Mouse (Mus musculus) urinary bladder, postnatal 36 days (tissue): ENCODE measurements at regions not wholly inside any gene's neighbourhood (a gene's known extent, or its start where the extent isn't known, plus 50 kb on each side); places are given as distances from the start of the nearest gene placed in this dataset.

Experiments
- DNase-seq, 2 experiments: peaks; one replicate each; pipeline ENCODE4 v3.0.0; 2022; ENCODE audit warnings: low spot score in 2 of 2, mixed read lengths in 1 of 2

DNA sequence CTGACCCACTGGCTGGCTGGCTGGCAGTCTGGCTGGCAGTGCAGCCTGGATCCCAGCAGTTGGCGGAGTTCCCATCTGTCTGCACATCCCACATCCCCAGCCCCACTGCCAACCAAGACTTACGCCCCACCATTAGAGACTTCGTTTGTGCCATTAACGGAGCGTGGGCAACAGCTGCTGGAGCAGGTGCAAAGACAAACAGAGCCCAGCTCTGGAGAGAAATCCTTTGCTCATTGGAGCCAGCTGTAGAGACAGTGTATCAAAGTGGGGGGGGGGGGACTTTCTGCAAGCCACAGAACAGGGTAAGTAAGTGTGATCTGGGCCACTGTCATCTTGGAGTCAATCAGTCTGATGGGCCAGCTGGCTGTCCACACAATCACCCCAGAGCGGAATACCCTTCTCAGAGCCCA, 52.3 kb downstream of the Rplp1 start:
- no peak for DNase-seq

DNA sequence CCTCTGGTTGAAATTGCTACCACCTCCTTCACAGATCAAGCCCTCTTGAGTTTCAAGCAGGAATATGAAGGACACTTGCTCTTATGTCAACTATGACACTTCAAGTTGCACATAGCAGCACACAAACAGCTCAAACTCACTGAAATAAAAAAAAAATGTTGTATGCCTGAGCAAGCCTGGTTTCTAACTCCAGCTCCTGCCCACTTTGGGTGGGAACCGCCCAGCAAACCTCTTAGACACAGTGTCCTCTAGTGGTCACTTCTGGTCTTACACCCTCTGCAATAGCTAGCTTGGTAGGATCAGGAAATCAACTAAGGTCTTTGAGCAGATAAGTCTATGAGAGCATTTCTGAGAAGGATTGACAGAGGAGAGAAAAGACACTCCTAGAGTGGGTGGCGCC, 54.2 kb downstream of the Rplp1 start:
- peak; percentile 46 to 57 for DNase-seq

DNA sequence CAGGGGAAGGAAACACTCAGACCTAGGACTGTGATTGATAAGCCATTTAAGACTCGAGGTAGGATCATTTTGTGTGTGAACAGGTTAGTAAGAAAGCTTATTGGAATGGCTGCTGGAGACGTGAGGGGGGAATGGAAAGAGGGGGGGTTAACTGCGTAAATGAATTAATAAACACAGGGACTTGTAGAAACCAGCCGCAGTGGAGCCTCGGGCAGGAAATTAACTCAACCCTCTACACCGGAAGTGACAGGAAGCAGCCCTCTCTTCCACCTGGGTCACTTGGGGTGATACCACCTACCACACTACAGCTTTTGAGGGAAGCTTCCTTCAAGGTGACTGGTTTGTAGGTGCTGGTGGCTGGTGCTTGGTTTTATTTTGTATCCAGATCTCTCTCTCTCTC, 54.9 kb downstream of the Rplp1 start:
- no peak for DNase-seq

DNA sequence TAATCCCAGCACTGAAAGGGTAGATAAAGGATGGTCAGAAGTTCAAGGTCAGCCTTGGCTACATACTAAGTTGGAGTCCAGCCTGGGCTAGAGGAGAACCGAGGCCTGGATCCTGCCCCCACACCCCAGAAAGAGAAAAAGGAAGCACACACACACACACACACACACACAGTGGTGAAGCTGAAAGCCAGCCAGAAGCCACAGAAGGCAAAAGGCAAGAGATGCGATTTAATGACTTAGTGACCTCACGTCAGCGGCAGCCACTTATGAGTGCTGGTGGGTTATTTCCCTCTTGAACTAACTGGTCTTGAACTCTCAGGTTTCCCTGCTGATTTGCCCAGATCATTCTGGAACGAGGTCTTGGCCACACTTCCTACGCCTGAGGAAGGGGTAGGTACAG, 56.5 kb downstream of the Rplp1 start:
- DNase-seq = no peak

DNA sequence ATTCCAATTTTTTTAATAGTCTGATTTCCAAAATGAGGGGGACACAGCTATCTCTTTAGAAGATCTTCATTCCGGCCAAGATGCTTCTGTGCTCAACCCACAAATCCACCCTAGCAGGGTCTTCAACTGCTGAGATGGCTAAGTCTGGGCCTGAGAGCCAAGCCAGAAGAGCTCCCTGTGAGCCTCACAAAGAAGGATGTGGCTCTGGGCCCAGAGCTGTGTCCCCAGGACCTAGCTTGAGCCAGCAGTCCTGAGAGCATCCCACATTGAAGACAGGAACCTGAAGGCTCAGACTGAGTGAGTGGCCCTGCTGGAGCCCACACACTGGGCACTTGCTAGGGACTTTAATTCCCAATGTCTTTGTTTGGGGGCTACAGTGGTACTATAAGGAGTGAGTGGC, 57.7 kb downstream of the Rplp1 start:
- DNase-seq = no peak

DNA sequence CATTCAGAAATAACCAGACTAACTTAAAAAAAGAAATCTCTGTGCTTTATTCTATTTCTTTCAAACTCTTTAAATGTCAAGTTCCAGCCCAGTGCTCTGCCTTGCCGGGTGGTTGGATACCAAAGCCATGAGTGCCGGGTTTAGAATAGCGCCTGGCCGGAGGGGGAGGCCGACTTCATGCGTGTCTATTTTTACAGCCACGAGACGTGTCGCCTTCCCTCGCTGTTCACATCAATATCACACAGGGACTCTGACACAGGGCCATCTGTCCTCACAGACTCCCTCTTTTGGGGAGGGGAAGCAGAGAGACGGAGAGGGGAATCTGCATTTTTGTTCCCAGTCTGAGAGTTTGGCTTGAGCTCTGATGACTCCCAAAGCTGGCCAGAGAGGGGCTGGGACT, 58.7 kb downstream of the Rplp1 start:
- no peak for DNase-seq

DNA sequence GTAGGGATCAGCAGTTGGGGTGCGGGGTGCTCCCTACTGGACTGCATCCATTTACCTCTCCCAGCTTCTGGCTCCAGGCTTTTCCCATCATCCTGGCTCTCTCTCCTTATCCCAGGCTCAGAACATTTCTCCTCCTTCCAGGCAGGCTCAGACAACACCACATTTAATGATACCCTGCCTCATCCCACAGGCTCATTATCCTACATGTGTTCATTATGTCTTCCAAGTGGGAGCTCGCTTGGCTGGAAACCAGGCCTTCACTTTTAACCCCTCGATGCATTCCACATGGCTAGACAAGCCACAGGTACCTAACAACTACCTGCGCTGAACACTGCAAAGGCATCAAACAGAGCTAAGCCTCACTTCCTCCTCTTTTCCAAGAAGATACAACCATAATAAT, 60.5 kb downstream of the Rplp1 start:
- no peak for DNase-seq

DNA sequence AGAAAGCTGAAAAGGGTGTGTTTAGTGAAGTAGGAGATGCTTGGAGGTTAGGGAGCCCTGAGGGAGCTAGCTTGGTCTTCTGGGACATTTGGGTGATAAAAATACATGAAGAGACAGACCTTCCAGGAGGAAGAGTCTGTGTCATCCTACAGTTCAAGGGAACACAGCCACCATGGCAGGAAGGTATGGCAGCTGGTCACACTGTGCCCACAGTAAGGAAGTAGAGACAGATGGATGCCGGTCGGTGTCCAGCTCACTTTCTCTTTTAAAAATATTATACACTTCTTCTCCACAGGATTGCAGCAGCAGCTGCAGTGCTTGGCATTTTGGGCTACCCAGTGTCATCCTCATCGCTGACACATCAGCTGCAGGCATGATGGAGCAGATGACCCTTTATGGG, 63.0 kb downstream of the Rplp1 start:
- no peak for DNase-seq

DNA sequence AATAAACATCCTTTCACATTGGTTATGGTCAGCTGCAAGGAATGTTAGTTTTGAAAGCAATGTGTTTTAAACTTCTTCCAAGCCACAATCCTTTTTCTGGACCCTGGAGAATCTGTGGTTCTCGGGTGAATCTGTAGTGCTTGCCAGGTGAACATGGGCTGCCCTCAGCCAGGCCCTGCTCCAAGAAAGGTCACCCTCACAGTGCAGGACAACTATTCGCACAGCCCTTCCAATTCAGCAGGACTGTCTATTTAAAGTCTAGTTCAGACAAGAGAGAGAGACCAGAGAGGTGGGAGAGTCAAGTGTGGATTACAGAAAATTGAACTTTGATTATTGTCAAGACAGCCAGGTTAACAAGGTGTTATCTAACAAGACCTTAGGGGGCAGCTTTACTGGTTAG, 65.9 kb downstream of the Rplp1 start:
- no peak for DNase-seq

DNA sequence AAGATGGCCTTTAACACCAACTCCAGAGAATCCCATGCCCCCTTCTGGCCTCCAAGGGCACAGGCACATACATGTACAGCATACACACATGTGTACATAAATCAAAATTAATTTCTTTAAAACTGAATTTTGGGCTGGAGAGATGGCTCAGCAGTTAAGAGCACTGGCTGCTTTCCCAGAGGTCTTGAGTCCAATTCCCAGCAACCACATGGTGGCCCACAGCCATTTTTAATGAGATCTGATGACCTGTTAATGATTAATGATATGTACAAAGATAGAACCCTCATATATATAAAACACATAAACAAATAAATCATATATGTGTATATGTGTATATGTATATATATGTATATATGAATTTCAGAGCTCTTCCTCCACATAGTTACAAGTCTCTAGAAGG, 66.8 kb downstream of the Rplp1 start:
- DNase-seq = no peak

DNA sequence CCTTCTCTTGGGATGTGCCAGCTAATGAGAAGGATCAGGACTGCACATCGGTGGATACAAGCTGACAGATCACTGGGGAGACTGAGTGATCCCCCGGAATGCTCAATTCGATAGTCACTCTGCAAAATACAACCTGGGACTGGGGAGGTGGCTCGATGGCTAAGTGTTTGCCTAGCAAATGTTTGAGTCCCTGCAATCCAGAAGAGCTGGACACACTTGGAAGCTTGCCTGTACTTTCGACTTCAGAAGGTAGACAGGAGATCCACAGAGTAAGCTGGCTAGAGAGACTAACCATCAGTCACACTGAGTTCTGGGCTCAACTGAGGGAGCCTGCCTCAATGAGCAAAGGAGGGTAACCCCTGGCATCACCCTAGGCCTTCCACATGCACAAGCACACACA, 69.7 kb downstream of the Rplp1 start:
- DNase-seq = no peak

DNA sequence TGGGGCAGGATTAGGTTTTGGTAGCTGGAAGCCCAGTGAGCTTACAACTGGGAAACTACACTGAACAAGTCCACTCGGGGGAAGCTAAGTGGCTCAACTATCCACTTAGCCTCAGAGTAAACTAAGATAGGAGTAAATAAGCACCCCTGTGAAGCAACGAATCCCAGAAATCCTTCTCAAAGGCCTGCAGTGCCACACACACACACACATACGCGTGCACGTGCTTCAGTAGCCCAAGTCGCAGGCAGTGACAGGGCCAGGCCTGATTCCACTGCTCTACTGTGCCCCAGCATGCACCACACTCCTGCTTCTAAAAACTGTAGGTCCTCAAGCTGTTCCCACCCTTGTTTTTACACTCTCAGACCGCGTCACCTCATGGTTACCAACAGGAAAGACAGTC, 70.2 kb downstream of the Rplp1 start:
- DNase-seq = no peak

DNA sequence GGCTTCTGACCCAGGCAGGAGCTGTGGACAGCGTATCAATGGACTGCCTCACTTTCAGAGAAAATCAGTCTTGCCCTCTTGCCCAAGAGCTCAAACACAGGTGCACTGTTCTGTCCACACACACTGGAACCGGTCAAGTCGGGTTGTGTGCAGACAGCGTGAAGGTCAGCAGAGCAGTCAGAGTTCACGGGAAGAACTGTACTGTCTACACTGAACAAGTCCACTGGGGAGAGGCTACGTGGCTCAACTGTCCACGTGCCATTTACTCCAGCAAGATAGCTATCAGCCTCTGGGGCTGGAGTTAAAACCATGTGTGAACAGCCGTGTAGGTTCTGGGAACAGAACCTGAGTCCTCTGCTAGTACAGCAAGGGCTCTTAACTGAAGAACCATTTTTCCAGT, 70.8 kb downstream of the Rplp1 start:
- no peak for DNase-seq

DNA sequence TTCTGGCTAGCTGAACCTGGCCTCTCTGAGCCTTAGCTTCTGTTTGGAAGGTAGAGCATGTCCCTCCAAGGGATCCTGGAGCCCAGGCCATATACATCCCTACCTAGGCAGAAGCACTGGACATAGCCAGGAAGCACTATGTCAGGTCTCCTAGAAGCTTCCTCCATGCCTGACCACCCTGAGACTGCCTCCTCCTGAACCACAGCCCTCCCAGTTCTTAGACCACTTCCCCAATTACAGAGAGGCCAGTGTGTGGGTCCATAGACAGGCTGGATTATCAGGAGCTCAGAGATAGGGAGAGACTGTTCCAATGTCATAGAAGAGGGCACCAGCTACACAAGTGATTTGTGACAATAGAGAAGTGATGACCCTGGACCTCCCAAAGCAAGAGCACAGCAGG, 72.0 kb downstream of the Rplp1 start:
- no peak for DNase-seq

DNA sequence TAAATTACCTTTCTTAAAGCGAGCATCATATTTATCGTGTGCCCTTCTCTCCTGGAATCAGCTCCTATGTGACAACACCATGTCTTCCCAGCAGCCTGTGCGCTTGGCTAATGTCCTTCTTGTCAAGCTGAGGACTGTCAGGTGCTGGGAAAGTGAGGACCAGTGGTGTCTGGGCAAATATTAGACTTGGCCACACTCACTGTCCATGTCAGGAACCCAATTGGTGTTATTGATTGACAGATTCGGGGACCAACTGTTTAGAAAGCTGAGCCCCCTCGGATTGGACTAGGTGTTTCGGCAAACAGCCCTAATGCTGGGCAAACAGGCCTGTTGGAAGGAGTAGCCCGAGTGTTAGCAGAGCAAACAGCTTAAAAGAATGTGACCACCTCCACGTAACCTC, 73.1 kb downstream of the Rplp1 start:
- DNase-seq = no peak

DNA sequence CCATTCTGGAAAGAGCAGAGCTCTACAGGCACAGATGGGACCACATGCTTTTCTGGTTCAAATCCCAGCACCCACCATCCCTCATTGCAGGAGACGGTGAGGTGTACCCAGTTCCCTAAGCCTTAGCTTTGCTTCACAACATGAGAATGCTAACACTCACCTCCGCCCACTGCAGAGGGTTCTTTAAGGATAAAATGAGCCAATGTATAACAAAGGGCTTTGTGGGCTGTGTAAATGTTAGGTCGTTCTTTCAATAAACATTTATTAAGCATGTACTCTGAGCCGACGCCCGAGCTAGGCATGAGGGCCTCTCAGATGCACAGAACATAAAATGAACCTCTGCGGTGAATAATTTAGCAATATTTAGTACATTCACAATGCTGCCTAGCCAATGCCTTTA, 74.0 kb downstream of the Rplp1 start:
- no peak for DNase-seq

DNA sequence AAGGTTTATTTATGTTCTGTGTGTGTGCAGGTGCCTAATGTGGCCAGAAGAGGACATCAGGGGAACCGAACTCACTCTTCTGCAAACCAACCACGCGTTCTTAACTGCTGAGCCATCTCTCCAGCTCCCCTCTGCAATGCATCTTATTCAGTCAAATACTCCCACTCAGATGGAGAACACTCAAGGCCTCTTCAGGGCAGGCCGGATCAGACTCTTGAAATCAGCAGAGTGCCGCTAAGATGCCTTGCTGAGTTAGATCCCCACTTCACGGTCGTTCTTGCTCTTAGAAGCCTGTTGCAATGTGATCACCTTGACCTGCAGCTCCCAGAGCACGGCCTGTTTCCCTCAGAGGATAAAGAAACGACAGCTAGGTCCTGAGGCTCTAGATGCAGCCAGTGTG, 81.1 kb downstream of the Rplp1 start:
- no peak for DNase-seq

DNA sequence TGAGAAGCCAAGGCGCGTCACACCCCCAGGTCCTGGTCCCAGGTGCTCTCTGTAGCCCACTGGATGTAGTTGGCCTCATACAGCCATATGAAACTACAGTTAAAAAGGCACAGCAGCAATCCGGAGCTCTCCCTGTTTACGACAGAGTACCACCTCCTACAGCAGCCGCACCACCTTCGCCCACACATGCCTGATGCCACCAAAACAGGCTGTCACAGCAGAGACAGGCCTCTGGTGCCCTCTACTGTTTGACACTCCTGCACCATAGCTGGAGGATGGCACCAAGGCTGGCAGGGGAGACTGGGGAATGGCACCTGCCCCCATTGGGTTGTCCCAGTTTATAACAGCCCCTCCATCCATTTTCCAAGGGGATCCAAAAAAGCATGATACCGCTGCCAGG, 84.1 kb downstream of the Rplp1 start:
- peak; percentile 53 to 72 for DNase-seq

DNA sequence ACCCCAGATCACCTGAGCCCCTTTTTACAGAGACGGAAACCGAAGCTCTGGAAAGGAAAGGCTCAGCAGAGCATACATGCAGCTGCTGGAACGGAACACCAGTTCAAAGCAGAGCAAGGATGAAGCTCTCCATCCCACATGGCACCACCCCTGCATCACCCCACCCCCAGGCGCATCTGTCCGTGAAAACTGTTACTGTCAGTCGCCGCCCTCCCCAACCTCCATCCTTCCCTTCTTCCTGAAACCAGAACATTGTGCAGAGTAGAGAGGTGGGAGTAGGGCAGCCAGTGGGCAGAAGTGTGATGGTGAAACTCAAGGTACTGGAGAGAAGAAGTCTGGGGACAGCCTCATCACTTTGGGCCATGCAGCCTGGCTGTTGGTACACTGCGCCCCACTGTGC, 84.6 kb downstream of the Rplp1 start:
- no peak for DNase-seq

DNA sequence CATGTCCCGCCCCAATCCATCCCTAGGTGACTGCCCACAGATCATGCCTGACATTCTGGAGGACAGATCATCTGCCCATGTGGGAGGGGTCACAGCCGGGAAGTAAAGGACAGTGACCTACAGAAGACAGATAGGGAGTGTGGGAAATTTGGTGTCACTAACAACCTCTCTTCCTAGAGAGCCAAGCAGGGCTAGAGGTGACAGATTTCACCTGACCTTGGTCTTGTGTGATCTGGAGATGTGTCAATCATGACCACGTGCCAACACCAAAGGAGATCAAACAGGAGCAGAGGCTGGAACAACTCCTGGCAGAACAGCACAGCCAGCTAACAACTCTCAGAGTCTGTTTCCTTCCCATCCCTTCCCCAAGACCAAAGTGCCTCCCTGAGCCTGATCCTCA, 85.0 kb downstream of the Rplp1 start:
- no peak for DNase-seq

DNA sequence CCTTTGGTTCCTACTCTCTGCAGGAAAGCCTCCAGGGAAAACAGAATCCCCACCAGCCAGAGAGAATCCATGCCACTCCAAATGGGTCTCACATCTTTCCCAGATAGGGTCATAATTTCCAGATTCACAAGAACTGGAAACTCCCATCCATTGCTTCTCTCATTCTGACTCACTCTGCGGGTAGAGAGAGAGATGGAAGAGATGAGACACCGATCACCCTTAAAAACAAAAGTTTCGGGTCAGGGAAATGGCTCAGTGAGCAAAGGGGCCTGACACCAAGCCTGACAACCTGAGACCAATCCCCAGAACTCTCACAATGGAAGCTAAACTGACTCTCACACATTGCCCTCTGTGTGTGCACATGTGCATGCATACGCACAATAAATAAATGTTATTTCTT, 86.6 kb downstream of the Rplp1 start:
- DNase-seq = no peak

DNA sequence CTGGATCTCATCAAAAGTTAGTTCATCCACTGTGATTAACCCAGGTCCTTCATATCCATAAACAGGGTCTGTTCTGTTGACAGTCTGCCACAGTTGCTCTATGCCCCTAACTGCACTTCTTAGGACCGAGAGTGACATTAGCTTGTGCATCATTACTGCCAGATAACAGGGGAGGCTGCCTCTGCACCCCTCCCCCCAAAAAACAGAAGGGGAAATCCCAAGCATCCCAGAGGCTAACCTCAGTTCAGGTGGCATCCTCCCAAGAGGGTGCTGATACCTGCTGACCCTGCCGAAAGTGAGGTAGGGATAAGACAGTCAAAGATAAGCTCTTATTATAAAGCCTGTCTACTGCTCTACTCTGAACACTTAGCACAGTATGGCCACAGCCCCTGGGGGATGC, 87.3 kb downstream of the Rplp1 start:
- no peak for DNase-seq

DNA sequence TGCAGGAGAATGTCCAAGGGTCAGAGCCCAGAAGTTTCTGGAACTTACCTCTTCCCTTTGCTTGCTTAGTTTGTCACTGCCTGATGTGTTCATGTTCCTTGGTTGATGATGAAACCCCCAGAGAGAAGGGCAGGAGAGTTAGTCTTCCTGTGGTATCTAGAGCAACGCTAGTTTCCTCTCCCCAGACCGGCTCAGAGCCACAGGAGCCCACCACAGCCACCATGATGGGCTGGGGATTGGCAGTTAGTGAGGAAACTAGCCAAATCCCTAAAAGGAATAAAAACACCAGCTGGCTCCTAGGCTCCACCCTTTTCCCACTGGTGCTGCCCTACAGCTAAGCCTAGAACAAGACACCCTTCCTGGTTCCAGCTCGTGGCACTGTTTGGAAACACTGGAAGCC, 87.9 kb downstream of the Rplp1 start:
- no peak for DNase-seq

DNA sequence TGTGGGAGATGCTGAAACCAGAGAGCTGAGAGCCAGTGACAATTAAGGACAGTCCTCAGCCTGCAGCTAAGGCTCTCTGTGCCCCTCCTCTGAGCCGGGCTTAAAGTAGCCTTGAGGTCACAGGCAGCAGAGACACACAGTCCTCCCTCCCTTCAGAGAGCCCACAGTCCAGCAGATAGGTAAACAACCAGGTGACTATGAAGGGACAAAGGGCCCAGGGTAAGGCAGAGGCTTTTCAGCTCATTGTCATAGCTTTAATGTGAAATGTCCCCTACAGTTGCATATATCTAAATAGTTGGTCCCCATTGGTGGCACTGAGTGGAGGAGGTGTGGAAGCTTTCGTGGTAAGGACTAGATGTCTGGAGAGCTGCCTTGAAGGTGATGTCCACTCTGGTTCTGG, 88.5 kb downstream of the Rplp1 start:
- DNase-seq = no peak

DNA sequence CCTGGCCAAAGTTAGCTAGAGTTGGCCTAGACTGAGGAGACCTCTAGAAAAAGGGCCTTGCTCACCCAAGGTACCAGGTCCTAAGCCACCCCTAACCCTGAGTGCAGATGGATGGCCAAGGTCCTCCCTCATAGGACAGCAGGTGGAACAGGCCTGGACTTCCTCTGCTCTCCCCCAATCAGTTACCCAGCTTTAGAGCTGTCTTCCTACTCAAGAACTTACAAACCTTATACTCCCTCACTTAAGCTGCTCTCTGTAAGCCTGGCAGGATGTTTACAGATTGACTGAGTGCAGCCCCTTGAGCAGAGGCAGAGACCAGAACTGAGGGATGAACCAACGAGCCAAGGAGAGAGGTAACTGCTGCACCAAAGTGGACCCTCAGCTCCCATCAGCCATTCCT, 94.5 kb downstream of the Rplp1 start:
- no peak for DNase-seq
